Mouse (Mus musculus): Measurements from ENCODE around the gene Tamm41. TPM values are rescaled to one million over a fixed set of nuclear protein-coding genes. Genes with fewer than 3 reads are reported as not detected.
A peak's percentile ranks its signal among the peaks of the same experiment; 100 is the strongest.

Gene Tamm41
- total and polyA plus RNA-seq, 2 experiments from 2014 or later = 23.9 to 30.5 TPM

- peaks cover 5% of the 10 kb centered on the region; the same call in 1 of the 2 replicates for H3K4me1 ChIP-seq (ENCODE audit: control insufficient read depth, insufficient read depth)
- H3K9ac ChIP-seq (replicated peaks; ENCODE audit: low read depth, low read length) = no peak overlapping the region
- ATAC-seq (ENCODE audit: insufficient read depth, low read depth) = no peak
- no peak overlapping the region for H3K4me3 ChIP-seq (ENCODE audit: low read depth, low read length)
- no peaks in the 10 kb centered on the region for H3K36me3 ChIP-seq (replicated peaks; ENCODE audit: control insufficient read depth, insufficient read depth, low read length)
- H3K4me2 ChIP-seq (ENCODE audit: low read depth, low read length) = no peak overlapping the region
- 76% methylated on average over 1 of the region's 1 CpGs for WGBS
- no peak for DNase-seq (ENCODE audit: low spot score)
- TF ChIP-seq CTCF (IDR thresholded peaks at IDR 0.05; ENCODE audit: low read depth) = no peak
- H3K27ac ChIP-seq (ENCODE audit: low read depth) = no peak overlapping the region
- H3K9me3 ChIP-seq (replicated peaks; ENCODE audit: control insufficient read depth, low read length) = no peaks in the 10 kb centered on the region
- H3K27me3 ChIP-seq (ENCODE audit: control insufficient read depth, insufficient read depth, low read length) = peaks cover 5% of the 10 kb centered on the region; the same call in 1 of the 2 replicates
Measured at GRCm38 (mm10) chr6:114972988-114973387, 64.7 kb downstream of the Tamm41 start.

GRCm38 (mm10) chr6:114970895-114971294 lies 66.8 kb downstream of the Tamm41 start:
- WGBS = 68% methylated on average over 5 of the region's 5 CpGs
- no peak overlapping the region for H3K9ac ChIP-seq (replicated peaks; ENCODE audit: low read depth, low read length)
- ATAC-seq (ENCODE audit: insufficient read depth, low read depth) = no peak

DNA sequence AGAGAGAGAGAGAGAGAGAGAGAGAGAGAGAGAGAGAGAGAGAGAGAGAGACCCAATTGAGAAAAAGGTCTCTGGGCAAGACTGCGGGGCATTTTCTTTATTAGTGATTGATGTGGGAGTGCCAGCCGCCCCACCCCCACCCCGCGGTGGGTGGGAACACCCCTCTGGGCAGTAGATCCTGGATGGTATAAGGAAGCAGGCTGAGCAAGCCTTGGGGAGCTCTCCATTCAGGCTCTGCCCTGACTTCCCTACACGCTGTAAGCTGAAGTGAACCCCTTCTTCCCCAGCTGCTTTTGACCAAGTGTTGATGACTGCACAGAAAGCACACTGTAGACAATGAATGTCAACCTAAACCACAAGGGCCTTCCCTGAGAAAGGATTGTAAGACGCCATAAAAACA lies 67.3 kb downstream of the Tamm41 start:
- ATAC-seq (ENCODE audit: insufficient read depth, low read depth) (no peak), DNase-seq (ENCODE audit: low spot score) (no peak)
- Histone ChIP-seq H3K9me3 (replicated peaks; ENCODE audit: control insufficient read depth, low read length) (no peaks in the 10 kb centered on the region), H3K36me3 (replicated peaks; ENCODE audit: control insufficient read depth, insufficient read depth, low read length) (no peaks in the 10 kb centered on the region), H3K27ac (ENCODE audit: low read depth) (no peak overlapping the region), H3K4me2 (ENCODE audit: low read depth, low read length) (no peak overlapping the region; the same call in 1 of the 2 replicates), H3K4me3 (ENCODE audit: low read depth, low read length) (no peak overlapping the region), H3K27me3 (ENCODE audit: control insufficient read depth, insufficient read depth, low read length) (peaks cover 12% of the 10 kb centered on the region; the same call in 1 of the 2 replicates), H3K9ac (replicated peaks; ENCODE audit: low read depth, low read length) (no peak overlapping the region), H3K4me1 (ENCODE audit: control insufficient read depth, insufficient read depth) (peaks cover 5% of the 10 kb centered on the region; the same call in 1 of the 2 replicates)
- TF ChIP-seq CTCF (IDR thresholded peaks at IDR 0.05; ENCODE audit: low read depth) = no peak
- no peak for TF ChIP-seq EP300 (IDR thresholded peaks at IDR 0.05; ENCODE audit: low read depth)
- WGBS = 29% methylated on average over 6 of the region's 6 CpGs

More at GRCm38 (mm10) chr6:114970895-114971294, 66.8 kb downstream of the Tamm41 start:
- Histone ChIP-seq H3K9me3 (replicated peaks; ENCODE audit: control insufficient read depth, low read length) (no peaks in the 10 kb centered on the region), H3K27ac (ENCODE audit: low read depth) (no peak overlapping the region), H3K4me3 (ENCODE audit: low read depth, low read length) (no peak overlapping the region), H3K4me1 (ENCODE audit: control insufficient read depth, insufficient read depth) (peaks cover 5% of the 10 kb centered on the region; the same call in 1 of the 2 replicates), H3K36me3 (replicated peaks; ENCODE audit: control insufficient read depth, insufficient read depth, low read length) (no peaks in the 10 kb centered on the region), H3K4me2 (ENCODE audit: low read depth, low read length) (no peak overlapping the region), H3K27me3 (ENCODE audit: control insufficient read depth, insufficient read depth, low read length) (peaks cover 12% of the 10 kb centered on the region; the same call in 1 of the 2 replicates)
- DNase-seq (ENCODE audit: low spot score) = no peak
- no peak for TF ChIP-seq EP300 (IDR thresholded peaks at IDR 0.05; ENCODE audit: low read depth)
- peak; percentile 29; the same call in 1 of the 2 replicates for TF ChIP-seq CTCF (IDR thresholded peaks at IDR 0.05; ENCODE audit: low read depth)

- TF ChIP-seq EP300 (IDR thresholded peaks at IDR 0.05; ENCODE audit: low read depth) (no peak), CTCF (IDR thresholded peaks at IDR 0.05; ENCODE audit: low read depth) (no peak)
- WGBS = under 1% methylated on average over 75 of the region's 79 CpGs
- peak; percentile 48; the same call in 1 of the 2 replicates for ATAC-seq (ENCODE audit: insufficient read depth, low read depth)
- Histone ChIP-seq H3K9me3 (replicated peaks; ENCODE audit: control insufficient read depth, low read length) (no peaks in the 10 kb centered on the region), H3K36me3 (replicated peaks; ENCODE audit: control insufficient read depth, insufficient read depth, low read length) (no peaks in the 10 kb centered on the region), H3K4me2 (ENCODE audit: low read depth, low read length) (peak within 1 kb of the TSS; percentile 98), H3K4me1 (ENCODE audit: control insufficient read depth, insufficient read depth) (peaks cover 5% of the 10 kb centered on the region; the same call in 1 of the 2 replicates), H3K27ac (ENCODE audit: low read depth) (peak within 1 kb of the TSS; percentile 65; the same call in 1 of the 2 replicates), H3K9ac (replicated peaks; ENCODE audit: low read depth, low read length) (peak within 1 kb of the TSS; percentile 65), H3K27me3 (ENCODE audit: control insufficient read depth, insufficient read depth, low read length) (peaks cover 12% of the 10 kb centered on the region; the same call in 1 of the 2 replicates), H3K4me3 (ENCODE audit: low read depth, low read length) (peak within 1 kb of the TSS; percentile 75)
- DNase-seq (ENCODE audit: low spot score) = peak; percentile 26
Measured at GRCm38 (mm10) chr6:114969213-114970120, 68.2 kb downstream of the Tamm41 start, which contains the start of gene Vgll4. Gene Vgll4, minus strand, starts transcription at chr6:114969994.

GRCm38 (mm10) chr6:114968361-114969212 lies 69.1 kb downstream of the Tamm41 start:
- peak overlapping the region; percentile 98 for H3K4me2 ChIP-seq (ENCODE audit: low read depth, low read length)
- H3K4me3 ChIP-seq (ENCODE audit: low read depth, low read length) = peak overlapping the region; percentile 75
- no peaks in the 10 kb centered on the region for H3K9me3 ChIP-seq (replicated peaks; ENCODE audit: control insufficient read depth, low read length)
- peak; percentile 86 for ATAC-seq (ENCODE audit: insufficient read depth, low read depth)
- peaks cover 12% of the 10 kb centered on the region; the same call in 1 of the 2 replicates for H3K27me3 ChIP-seq (ENCODE audit: control insufficient read depth, insufficient read depth, low read length)
- peak; percentile 48 for DNase-seq (ENCODE audit: low spot score)
- peak overlapping the region; percentile 65 for H3K27ac ChIP-seq (ENCODE audit: low read depth)
- WGBS = under 1% methylated on average over 76 of the region's 82 CpGs
- H3K36me3 ChIP-seq (replicated peaks; ENCODE audit: control insufficient read depth, insufficient read depth, low read length) = no peaks in the 10 kb centered on the region
- no peak for TF ChIP-seq EP300 (IDR thresholded peaks at IDR 0.05; ENCODE audit: low read depth)
- TF ChIP-seq CTCF (IDR thresholded peaks at IDR 0.05; ENCODE audit: low read depth) = no peak
- peak overlapping the region; percentile 65 for H3K9ac ChIP-seq (replicated peaks; ENCODE audit: low read depth, low read length)
- peaks cover 5% of the 10 kb centered on the region; the same call in 1 of the 2 replicates for H3K4me1 ChIP-seq (ENCODE audit: control insufficient read depth, insufficient read depth)
